Mouse (Mus musculus): ENCODE results near the gene Ubr4. TPM values are rescaled to one million over a fixed set of nuclear protein-coding genes. Genes with fewer than 3 reads are reported as not detected.

The Ubr4 gene
- polyA plus RNA-seq, 1 experiment from 2014 or later, result 71.4 TPM

DNA sequence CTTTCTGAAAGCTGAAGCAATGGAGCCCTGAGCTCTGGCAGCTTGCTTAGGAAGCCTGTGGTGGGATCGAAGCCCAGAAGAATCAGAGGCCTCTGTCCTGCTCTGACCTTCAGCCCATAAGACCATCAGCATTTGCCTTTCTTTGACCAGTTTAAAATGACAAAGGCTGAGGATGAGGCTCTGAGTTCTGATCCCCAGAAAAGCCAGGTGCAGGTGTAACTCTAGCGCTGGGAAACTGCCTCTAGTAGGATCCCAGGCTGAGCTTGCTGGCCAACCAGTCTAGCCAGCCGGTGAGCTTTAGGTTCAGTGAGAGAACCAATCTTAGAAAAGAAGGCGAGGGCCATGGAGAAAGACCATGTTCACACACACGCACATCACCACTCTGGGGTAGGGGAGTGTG, 135.9 kb downstream of the Ubr4 start:
- ATAC-seq (ENCODE audit: insufficient number of reproducible peaks, low FRiP score, low TSS enrichment, low read depth), result no peak
- no peaks in the 10 kb centered on the region for H3K27me3 ChIP-seq

DNA sequence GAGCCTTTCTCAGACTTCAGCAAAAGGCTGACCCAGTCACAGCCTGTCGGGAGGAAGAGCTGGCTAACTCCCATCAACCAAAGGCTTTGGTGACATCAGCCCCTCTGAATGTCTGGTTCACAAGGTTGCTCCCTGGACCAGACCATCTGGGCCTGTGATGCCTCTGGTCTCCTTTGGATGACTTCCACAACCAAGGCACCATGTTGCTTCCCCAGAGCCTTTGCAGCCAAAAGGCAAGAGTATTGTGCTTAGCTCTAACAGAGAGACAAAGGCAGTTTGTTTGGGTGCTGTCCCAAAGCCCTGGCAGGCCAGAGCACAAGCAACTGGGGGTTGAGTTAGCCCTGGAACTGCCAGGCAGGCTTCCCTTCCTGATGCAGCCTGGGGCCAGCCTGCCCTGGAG, 137.5 kb downstream of the Ubr4 start:
- H3K9me3 ChIP-seq (replicated peaks), result no peaks in the 10 kb centered on the region
- H3K9ac ChIP-seq, result no peak overlapping the region
- no peak overlapping the region for H3K4me2 ChIP-seq (replicated peaks)
- peaks cover 68% of the 10 kb centered on the region for H3K36me3 ChIP-seq
- no peak for ATAC-seq (ENCODE audit: insufficient number of reproducible peaks, low FRiP score, low TSS enrichment, low read depth)
- 86% methylated on average over 1 of the region's 1 CpGs for WGBS
- no peak overlapping the region for H3K4me3 ChIP-seq (replicated peaks)
- H3K27ac ChIP-seq (replicated peaks), result no peak overlapping the region
- no peaks in the 10 kb centered on the region for H3K4me1 ChIP-seq
- no peaks in the 10 kb centered on the region for H3K27me3 ChIP-seq

More for the DNA sequence above, 135.9 kb downstream of the Ubr4 start:
- no peaks in the 10 kb centered on the region for H3K9me3 ChIP-seq (replicated peaks)
- no peak overlapping the region for H3K27ac ChIP-seq (replicated peaks)
- H3K4me2 ChIP-seq (replicated peaks), result no peak overlapping the region
- no peaks in the 10 kb centered on the region for H3K4me1 ChIP-seq
- H3K4me3 ChIP-seq (replicated peaks), result no peak overlapping the region
- peaks cover 84% of the 10 kb centered on the region for H3K36me3 ChIP-seq
- H3K9ac ChIP-seq, result no peak overlapping the region
- WGBS, result 89% methylated on average over 5 of the region's 5 CpGs

DNA sequence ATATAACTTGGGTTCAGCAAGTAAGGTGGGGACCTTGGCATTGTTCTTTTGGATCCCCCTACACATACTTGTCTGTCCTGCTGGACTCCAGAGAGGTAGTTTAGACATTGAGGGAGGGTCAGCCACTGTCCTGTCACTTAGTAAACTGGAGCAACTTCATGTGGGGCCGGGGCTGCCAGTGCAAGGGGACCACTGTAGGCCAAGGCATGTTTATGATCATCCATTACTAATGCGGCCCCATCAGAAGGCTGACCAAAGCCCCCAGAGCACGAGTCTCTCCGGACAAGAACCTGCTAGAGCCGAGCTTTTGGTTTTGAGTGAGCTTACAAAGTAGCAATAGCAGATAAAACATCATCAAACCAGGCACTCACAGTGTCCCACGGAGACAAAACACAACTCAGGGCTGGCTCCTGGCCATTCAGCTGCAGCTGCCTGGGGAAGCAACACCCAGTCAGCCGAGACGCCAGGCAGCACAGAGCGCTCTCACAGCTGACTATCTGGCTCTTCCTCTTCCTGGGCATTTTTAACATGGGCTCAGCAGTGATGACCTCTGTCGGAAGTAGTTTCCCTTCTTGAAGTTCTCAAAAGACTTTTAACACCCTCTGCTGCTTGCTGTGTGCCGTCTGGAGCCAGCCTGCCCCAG, 138.1 kb downstream of the Ubr4 start:
- Histone ChIP-seq H3K36me3 (peaks cover 62% of the 10 kb centered on the region), H3K4me3 (replicated peaks) (no peak overlapping the region), H3K4me2 (replicated peaks) (no peak overlapping the region), H3K9me3 (replicated peaks) (no peaks in the 10 kb centered on the region), H3K27ac (replicated peaks) (no peak overlapping the region), H3K9ac (no peak overlapping the region), H3K4me1 (no peaks in the 10 kb centered on the region), H3K27me3 (no peaks in the 10 kb centered on the region)
- WGBS, result 75% methylated on average over 11 of the region's 11 CpGs
- no peak for ATAC-seq (ENCODE audit: insufficient number of reproducible peaks, low FRiP score, low TSS enrichment, low read depth)

DNA sequence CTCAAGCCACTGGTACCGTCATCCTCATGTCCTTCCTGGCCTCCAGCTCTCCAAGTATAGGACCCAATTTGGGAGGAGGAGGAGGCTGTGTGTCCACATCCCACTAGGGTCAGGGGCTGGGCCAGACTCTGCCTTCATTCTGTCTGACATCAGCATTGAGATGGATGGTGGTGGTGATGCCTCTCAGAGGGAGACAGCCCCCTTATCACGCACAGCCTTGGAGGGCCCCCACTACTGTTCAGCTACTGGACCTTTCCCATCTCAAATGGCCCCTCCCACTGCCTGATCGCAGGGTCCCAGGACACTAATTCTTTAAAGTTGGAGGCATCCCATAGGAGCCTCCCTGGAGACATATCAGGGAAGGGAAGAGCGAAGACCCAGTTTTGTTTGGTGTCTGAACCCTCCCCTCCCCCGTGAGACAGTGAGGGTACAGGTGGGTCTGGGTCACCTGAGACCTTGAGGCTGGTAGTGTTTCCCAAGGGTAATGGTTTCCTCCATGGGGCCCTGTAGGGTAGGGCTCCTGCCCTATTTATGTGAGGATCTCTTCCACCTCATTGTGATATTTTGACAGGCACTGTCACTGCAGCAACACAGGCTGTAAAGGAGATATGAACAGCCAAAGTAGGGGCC, 139.2 kb downstream of the Ubr4 start:
- peaks cover 53% of the 10 kb centered on the region for H3K36me3 ChIP-seq
- ATAC-seq (ENCODE audit: insufficient number of reproducible peaks, low FRiP score, low TSS enrichment, low read depth), result no peak

DNA sequence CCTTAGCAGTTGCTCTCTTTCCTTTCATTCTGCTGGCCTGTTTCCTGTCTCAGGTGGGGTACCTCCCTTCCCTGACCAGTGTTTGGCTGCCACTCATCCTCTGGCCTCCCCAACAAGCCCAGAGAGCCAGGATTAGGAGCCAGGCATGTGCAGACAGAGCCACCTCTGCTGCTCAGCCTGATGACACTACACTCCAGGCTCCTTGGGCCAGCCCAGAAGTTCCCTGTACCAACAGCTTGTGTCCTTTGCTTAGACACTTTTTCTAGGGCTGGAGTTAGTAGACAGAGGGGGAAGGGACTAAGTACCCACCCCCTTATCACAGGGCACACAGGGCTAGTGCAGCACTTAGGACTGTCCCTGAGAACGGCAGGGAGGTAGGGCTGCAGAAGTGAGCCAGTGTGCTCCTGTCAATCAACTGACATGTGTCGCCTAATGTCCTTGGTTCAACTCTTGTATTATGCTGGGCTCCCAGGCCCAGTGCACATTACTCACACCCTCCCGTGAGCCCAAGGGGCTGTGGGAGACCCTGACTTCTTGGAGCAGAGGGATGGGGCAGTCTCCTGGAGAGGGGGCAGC, 139.9 kb downstream of the Ubr4 start:
- 52% methylated on average over 3 of the region's 3 CpGs for WGBS
- Histone ChIP-seq H3K4me2 (replicated peaks) (no peak overlapping the region), H3K27me3 (no peaks in the 10 kb centered on the region), H3K9ac (no peak overlapping the region), H3K27ac (replicated peaks) (no peak overlapping the region), H3K9me3 (replicated peaks) (no peaks in the 10 kb centered on the region), H3K36me3 (peaks cover 46% of the 10 kb centered on the region), H3K4me3 (replicated peaks) (no peak overlapping the region), H3K4me1 (no peaks in the 10 kb centered on the region)
- ATAC-seq (ENCODE audit: insufficient number of reproducible peaks, low FRiP score, low TSS enrichment, low read depth), result no peak

More for the DNA sequence above, 139.2 kb downstream of the Ubr4 start:
- WGBS, result 84% methylated on average over 5 of the region's 5 CpGs
- Histone ChIP-seq H3K27me3 (no peaks in the 10 kb centered on the region), H3K4me1 (no peaks in the 10 kb centered on the region), H3K4me2 (replicated peaks) (no peak overlapping the region), H3K9ac (no peak overlapping the region), H3K9me3 (replicated peaks) (no peaks in the 10 kb centered on the region), H3K27ac (replicated peaks) (no peak overlapping the region), H3K4me3 (replicated peaks) (no peak overlapping the region)

DNA sequence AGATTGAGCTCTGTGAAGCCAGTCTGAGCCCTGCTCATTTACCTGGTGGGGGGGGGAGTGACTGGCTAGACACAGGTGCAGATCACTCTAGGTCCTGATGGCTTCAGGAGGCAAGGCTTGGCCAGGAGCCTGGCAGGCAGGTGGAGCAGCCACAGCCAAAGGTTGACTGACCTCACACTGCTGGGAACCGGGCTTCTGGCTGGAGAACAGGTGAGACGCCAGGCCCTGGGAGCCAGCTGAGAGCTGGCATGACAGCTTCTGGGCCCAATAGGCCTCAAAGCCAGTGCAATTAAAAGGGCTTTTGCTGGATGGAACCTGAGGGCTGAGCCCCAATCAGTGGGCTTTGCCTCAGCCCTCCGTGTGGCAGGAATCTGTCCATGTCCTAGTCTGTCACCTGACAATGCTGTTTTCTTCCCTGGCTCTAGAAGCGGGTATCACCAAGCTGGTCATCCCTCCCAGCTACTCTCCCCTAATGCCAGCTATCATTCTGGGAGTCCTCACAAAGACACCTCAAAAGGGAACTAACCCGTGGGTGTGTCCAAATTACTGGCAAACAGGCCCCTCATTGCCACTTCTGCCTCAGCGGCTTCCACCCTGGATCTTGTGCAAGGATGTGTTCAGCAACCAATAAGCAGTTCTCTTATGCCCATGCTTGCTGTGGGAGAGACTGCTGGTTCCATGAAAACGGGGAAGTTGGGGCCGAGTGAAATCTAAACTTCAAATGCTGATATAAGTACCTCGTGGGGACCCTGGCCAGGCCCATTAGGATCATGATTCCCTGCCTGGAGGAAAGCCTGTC, 141.0 kb downstream of the Ubr4 start:
- no peaks in the 10 kb centered on the region for H3K9me3 ChIP-seq (replicated peaks)
- no peak overlapping the region for H3K9ac ChIP-seq
- 57% methylated on average over 9 of the region's 9 CpGs for WGBS
- H3K4me1 ChIP-seq, result no peaks in the 10 kb centered on the region
- H3K27me3 ChIP-seq, result no peaks in the 10 kb centered on the region
- no peak overlapping the region for H3K4me3 ChIP-seq (replicated peaks)
- H3K36me3 ChIP-seq, result peaks cover 36% of the 10 kb centered on the region
- no peak overlapping the region for H3K4me2 ChIP-seq (replicated peaks)
- no peak for ATAC-seq (ENCODE audit: insufficient number of reproducible peaks, low FRiP score, low TSS enrichment, low read depth)
- H3K27ac ChIP-seq (replicated peaks), result no peak overlapping the region

DNA sequence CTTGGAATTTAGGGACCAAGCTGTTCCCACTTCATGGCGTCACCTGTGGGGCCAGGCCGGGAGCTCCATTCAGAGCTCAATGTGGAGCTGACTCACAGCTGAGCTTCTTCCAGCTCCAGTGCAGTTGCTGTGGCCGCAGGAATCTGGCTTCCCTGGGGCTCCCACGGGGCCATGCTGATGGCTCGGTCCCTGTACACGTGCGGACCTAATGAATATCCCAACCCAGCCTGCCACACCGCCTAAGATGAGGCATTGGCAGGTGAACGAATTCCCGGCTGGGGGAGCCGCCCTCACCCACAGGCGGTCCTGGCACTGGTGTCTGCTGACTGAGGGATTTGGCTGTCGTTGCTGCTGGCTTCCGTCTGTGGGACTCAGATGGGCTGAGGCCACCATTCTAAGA, 148.4 kb downstream of the Ubr4 start:
- Histone ChIP-seq H3K4me2 (replicated peaks) (no peak overlapping the region), H3K9me3 (replicated peaks) (no peaks in the 10 kb centered on the region), H3K4me1 (peaks cover 7% of the 10 kb centered on the region; the same call in 1 of the 2 replicates), H3K9ac (no peak overlapping the region), H3K27ac (replicated peaks) (no peak overlapping the region), H3K27me3 (no peaks in the 10 kb centered on the region), H3K4me3 (replicated peaks) (no peak overlapping the region), H3K36me3 (no peaks in the 10 kb centered on the region)
- 56% methylated on average over 14 of the region's 14 CpGs for WGBS
- no peak for ATAC-seq (ENCODE audit: insufficient number of reproducible peaks, low FRiP score, low TSS enrichment, low read depth)

DNA sequence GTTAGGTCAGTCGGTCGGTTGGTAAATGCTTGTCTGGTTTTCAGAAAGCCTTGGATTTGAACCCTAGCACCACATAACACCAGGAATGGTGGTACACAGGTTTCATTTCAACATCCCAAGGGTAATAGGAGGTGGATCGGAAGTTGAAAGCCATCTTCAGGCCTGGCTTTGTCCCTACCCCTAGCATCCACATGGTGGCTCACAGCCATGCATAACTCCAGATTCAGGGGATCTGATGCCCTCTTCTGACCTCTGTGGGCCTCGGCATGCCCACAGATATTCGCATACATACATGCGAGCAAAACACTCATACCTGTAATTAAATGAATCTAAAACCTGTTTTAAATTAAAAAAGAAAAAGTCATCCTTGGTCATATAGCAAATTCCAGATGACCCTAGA, 149.3 kb downstream of the Ubr4 start:
- no peak overlapping the region for H3K4me3 ChIP-seq (replicated peaks)
- no peaks in the 10 kb centered on the region for H3K36me3 ChIP-seq
- no peaks in the 10 kb centered on the region for H3K27me3 ChIP-seq
- H3K9ac ChIP-seq, result no peak overlapping the region
- H3K27ac ChIP-seq (replicated peaks), result no peak overlapping the region
- ATAC-seq (ENCODE audit: insufficient number of reproducible peaks, low FRiP score, low TSS enrichment, low read depth), result no peak
- 69% methylated on average over 6 of the region's 6 CpGs for WGBS
- peaks cover 7% of the 10 kb centered on the region; the same call in 1 of the 2 replicates for H3K4me1 ChIP-seq
- no peak overlapping the region for H3K4me2 ChIP-seq (replicated peaks)
- no peaks in the 10 kb centered on the region for H3K9me3 ChIP-seq (replicated peaks)

DNA sequence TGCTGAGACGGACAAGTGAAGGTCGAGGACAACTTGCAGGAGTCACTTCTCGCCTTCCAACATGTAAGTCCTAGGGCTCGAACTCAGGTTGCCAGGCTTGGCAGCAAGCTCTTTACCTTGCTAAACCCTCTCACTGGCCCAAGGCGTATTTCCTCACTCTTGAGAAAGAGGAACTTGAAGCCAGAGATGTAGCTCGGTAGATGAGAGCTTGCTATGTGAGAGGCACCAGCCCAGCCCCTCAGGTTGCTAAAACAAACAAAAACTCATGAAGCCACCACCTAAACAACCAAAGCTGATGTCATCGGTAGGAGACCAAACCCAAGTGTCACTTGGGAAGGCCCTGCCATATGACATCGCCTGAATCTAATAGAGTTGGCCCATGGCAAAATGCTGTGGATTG, 151.5 kb downstream of the Ubr4 start:
- H3K4me1 ChIP-seq, result peaks cover 7% of the 10 kb centered on the region; the same call in 1 of the 2 replicates
- no peak overlapping the region for H3K4me3 ChIP-seq (replicated peaks)
- H3K9me3 ChIP-seq (replicated peaks), result no peaks in the 10 kb centered on the region
- no peaks in the 10 kb centered on the region for H3K27me3 ChIP-seq
- 82% methylated on average over 8 of the region's 8 CpGs for WGBS
- no peak overlapping the region for H3K27ac ChIP-seq (replicated peaks)
- no peak overlapping the region for H3K9ac ChIP-seq
- no peaks in the 10 kb centered on the region for H3K36me3 ChIP-seq
- no peak for ATAC-seq (ENCODE audit: insufficient number of reproducible peaks, low FRiP score, low TSS enrichment, low read depth)
- H3K4me2 ChIP-seq (replicated peaks), result no peak overlapping the region

DNA sequence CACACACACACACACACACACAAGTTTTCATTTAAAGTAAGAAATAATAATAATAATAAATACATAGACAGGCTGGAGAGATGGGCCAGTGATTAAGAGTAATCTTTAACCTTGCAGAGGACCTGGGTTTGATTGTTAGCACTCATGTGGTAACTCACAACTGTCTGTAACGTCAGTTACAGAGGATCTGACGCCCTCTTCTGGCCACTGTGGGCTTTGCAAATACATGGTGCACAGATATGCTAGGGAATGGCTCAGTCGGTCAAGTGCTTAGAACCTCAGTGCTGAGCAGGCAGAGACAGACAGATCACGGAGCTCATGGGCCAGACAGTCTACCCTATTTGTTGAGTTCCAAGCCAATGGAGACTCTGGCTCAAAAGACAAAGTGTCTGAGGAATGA, 153.3 kb downstream of the Ubr4 start:
- Histone ChIP-seq H3K27ac (replicated peaks) (no peak overlapping the region), H3K9me3 (replicated peaks) (no peaks in the 10 kb centered on the region), H3K27me3 (no peaks in the 10 kb centered on the region), H3K4me1 (peaks cover 4% of the 10 kb centered on the region; the same call in 1 of the 2 replicates), H3K4me2 (replicated peaks) (no peak overlapping the region), H3K9ac (no peak overlapping the region), H3K36me3 (no peaks in the 10 kb centered on the region), H3K4me3 (replicated peaks) (no peak overlapping the region)
- 74% methylated on average over 4 of the region's 4 CpGs for WGBS
- no peak for ATAC-seq (ENCODE audit: insufficient number of reproducible peaks, low FRiP score, low TSS enrichment, low read depth)

DNA sequence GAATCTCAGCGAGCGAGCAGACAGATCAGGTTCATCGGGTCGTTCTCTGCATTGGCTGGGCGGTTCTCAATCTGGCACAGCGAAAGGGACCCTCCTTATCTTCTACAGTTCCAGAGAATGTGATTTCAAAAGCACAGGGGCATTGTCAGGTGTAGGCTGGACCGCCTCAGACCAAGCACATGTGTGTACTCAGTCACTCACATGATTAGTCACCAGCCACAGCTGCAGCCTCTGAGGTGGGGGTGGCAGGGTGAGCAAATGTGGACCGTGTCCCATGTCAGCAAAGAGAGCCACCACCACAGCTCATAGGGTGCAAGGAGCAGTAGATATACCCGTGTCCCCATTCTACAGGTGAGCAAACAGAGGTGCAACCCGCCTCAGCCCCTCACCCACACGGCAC, 154.3 kb downstream of the Ubr4 start:
- WGBS, result 89% methylated on average over 11 of the region's 11 CpGs
- H3K4me1 ChIP-seq, result no peaks in the 10 kb centered on the region

More for the DNA sequence above, 154.3 kb downstream of the Ubr4 start:
- Histone ChIP-seq H3K9ac (no peak overlapping the region), H3K27ac (replicated peaks) (no peak overlapping the region), H3K27me3 (no peaks in the 10 kb centered on the region), H3K36me3 (no peaks in the 10 kb centered on the region), H3K9me3 (replicated peaks) (no peaks in the 10 kb centered on the region), H3K4me3 (replicated peaks) (no peak overlapping the region), H3K4me2 (replicated peaks) (no peak overlapping the region)
- no peak for ATAC-seq (ENCODE audit: insufficient number of reproducible peaks, low FRiP score, low TSS enrichment, low read depth)
